Mouse (Mus musculus) CH12.LX (cell line): Measurements from ENCODE around the gene Cbfa2t3. TPM values are rescaled to one million over a fixed set of nuclear protein-coding genes. Genes with fewer than 3 reads are reported as not detected.

Source experiments
- DNase-seq: peaks from one replicate; pipeline ENCODE4 v3.0.0-alpha.2; 2013; ENCODE audit errors: extremely low read depth
- H3K27ac ChIP-seq: 2 replicates; pipeline ENCODE4 v1.5.1; 2012; ENCODE audit warnings: low read depth, mild to moderate bottlenecking, control low read depth, moderate library complexity; ENCODE audit not compliant: insufficient read depth
- H3K27me3 ChIP-seq: replicated peaks from 2 replicates; pipeline ENCODE3; 2012; ENCODE audit warnings: inconsistent platforms
- H3K36me3 ChIP-seq, 2 experiments: replicated peaks in 1 of 2; 2 replicates each; pipeline versions ENCODE3 to v1.6.1; 2012; ENCODE audit warnings: inconsistent platforms in 1 of 2, low read length in 1 of 2, mild to moderate bottlenecking in 1 of 2, mixed read lengths in 1 of 2, moderate library complexity in 1 of 2; ENCODE audit not compliant: control insufficient read depth in 1 of 2, insufficient read depth in 1 of 2
- H3K4me1 ChIP-seq, 2 experiments: 2 replicates each; pipeline ENCODE4 v1.6.1; 2012; ENCODE audit warnings: inconsistent platforms in 1 of 2, moderate library complexity in 1 of 2; ENCODE audit not compliant: insufficient read depth in 2 of 2, control insufficient read depth in 1 of 2
- H3K4me2 ChIP-seq: 2 replicates; pipeline ENCODE4 v1.6.1; 2012; ENCODE audit warnings: low read depth, mild to moderate bottlenecking, control low read depth; ENCODE audit not compliant: poor library complexity, insufficient read depth, severe bottlenecking
- H3K4me3 ChIP-seq, 3 experiments: fragments of 150-350 bp in 1 of 3; sonication (generic) in 1 of 3; replicated peaks in 1 of 3; 2 replicates each; pipeline versions ENCODE3 to v1.5.1; 2011 to 2012; ENCODE audit warnings: low read depth in 2 of 3, low read length in 2 of 3, mild to moderate bottlenecking in 2 of 3, moderate library complexity in 2 of 3, control low read depth in 1 of 3, improper control_type of control experiment in 1 of 3, inconsistent platforms in 1 of 3, mixed read lengths in 1 of 3; ENCODE audit not compliant: poor library complexity in 1 of 3
- H3K79me2 ChIP-seq: replicated peaks from 2 replicates; pipeline ENCODE4 v1.6.1; 2012; ENCODE audit warnings: mild to moderate bottlenecking, moderate library complexity; ENCODE audit not compliant: control insufficient read depth, poor library complexity, insufficient read depth, severe bottlenecking; ENCODE audit errors: extremely low read depth
- H3K9ac ChIP-seq: 2 replicates; pipeline ENCODE4 v1.6.1; 2012; ENCODE audit warnings: low read depth, mild to moderate bottlenecking, control low read depth, moderate library complexity; ENCODE audit not compliant: insufficient read depth
- H3K9me3 ChIP-seq: replicated peaks from 2 replicates; pipeline ENCODE3; 2012; ENCODE audit warnings: low read length, inconsistent platforms, mixed read lengths
- BHLHE40 ChIP-seq: IDR thresholded peaks from 2 replicates; pipeline ENCODE4 v1.6.1; 2011; ENCODE audit warnings: mild to moderate bottlenecking, low read depth, low read length, improper control_type of control experiment
- CHD1 ChIP-seq: IDR thresholded peaks from 2 replicates; pipeline ENCODE4 v1.6.1; 2012; ENCODE audit warnings: low read depth, low read length, improper control_type of control experiment, inconsistent platforms
- CHD2 ChIP-seq: IDR thresholded peaks from 2 replicates; pipeline ENCODE4 v1.6.1; 2011; ENCODE audit warnings: low read length, improper control_type of control experiment
- ETS1 ChIP-seq: conservative IDR thresholded peaks from 2 replicates; pipeline ENCODE4 v1.6.1; 2012; ENCODE audit warnings: low read depth, mild to moderate bottlenecking, inconsistent platforms, low read length, improper control_type of control experiment, moderate library complexity
- GABPA ChIP-seq: IDR thresholded peaks from 2 replicates; pipeline ENCODE4 v1.6.1; 2012; ENCODE audit warnings: low read depth, low read length, improper control_type of control experiment, inconsistent platforms; ENCODE audit not compliant: insufficient replicate concordance
- HCFC1 ChIP-seq: IDR thresholded peaks from 2 replicates; pipeline ENCODE4 v1.6.1; 2012; ENCODE audit warnings: low read depth, mild to moderate bottlenecking, inconsistent platforms, low read length, improper control_type of control experiment
- IRF4 ChIP-seq: IDR thresholded peaks from 2 replicates; pipeline ENCODE4 v1.6.1; 2014; ENCODE audit warnings: low read depth, mild to moderate bottlenecking, inconsistent platforms, low read length, improper control_type of control experiment
- JUN ChIP-seq: IDR thresholded peaks from 2 replicates; pipeline ENCODE4 v1.6.1; 2011; ENCODE audit warnings: low read depth, mild to moderate bottlenecking, low read length, improper control_type of control experiment, moderate library complexity; ENCODE audit not compliant: insufficient read depth
- JUND ChIP-seq: conservative IDR thresholded peaks from 2 replicates; pipeline ENCODE4 v1.6.1; 2011; ENCODE audit warnings: low read depth, low read length, improper control_type of control experiment
- KAT2A ChIP-seq: IDR thresholded peaks from 2 replicates; pipeline ENCODE4 v1.6.1; 2012; ENCODE audit warnings: low read length, improper control_type of control experiment, inconsistent platforms; ENCODE audit not compliant: insufficient replicate concordance
- MAFK ChIP-seq: IDR thresholded peaks from 2 replicates; pipeline ENCODE4 v1.6.1; 2011; ENCODE audit warnings: low read length, improper control_type of control experiment; ENCODE audit not compliant: insufficient replicate concordance
- MAZ ChIP-seq: IDR thresholded peaks from 2 replicates; pipeline ENCODE4 v1.6.1; 2012; ENCODE audit warnings: low read depth, mild to moderate bottlenecking, inconsistent platforms, low read length, improper control_type of control experiment, moderate library complexity
- MYC ChIP-seq: IDR thresholded peaks from 2 replicates; pipeline ENCODE4 v1.6.1; 2011; ENCODE audit warnings: low read depth, mild to moderate bottlenecking, improper control_type of control experiment, low read length
- NELFE ChIP-seq: IDR thresholded peaks from 2 replicates; pipeline ENCODE4 v1.6.1; 2011; ENCODE audit warnings: low read depth, low read length, improper control_type of control experiment
- NRF1 ChIP-seq: IDR thresholded peaks from 2 replicates; pipeline ENCODE4 v1.6.1; 2014; ENCODE audit warnings: low read depth, mild to moderate bottlenecking, inconsistent platforms, low read length, improper control_type of control experiment, moderate library complexity
- PAX5 ChIP-seq: IDR thresholded peaks from 2 replicates; pipeline ENCODE4 v1.6.1; 2012; ENCODE audit warnings: low read length, inconsistent platforms, mixed read lengths
- POLR2AphosphoS2 ChIP-seq: IDR thresholded peaks from 2 replicates; pipeline ENCODE4 v1.6.1; 2011; ENCODE audit warnings: low read depth, low read length, improper control_type of control experiment
- RAD21 ChIP-seq: IDR thresholded peaks from 2 replicates; pipeline ENCODE4 v1.6.1; 2011; ENCODE audit warnings: low read depth, mild to moderate bottlenecking, low read length, improper control_type of control experiment, moderate library complexity
- SIN3A ChIP-seq: IDR thresholded peaks from 2 replicates; pipeline ENCODE4 v1.6.1; 2012; ENCODE audit warnings: low read length, improper control_type of control experiment, inconsistent platforms
- SMC3 ChIP-seq: IDR thresholded peaks from 2 replicates; pipeline ENCODE4 v1.6.1; 2011; ENCODE audit warnings: low read depth, low read length, improper control_type of control experiment
- TBP ChIP-seq: conservative IDR thresholded peaks from 2 replicates; pipeline ENCODE4 v1.6.1; 2011; ENCODE audit warnings: low read depth, low read length, improper control_type of control experiment
- TCF12 ChIP-seq: IDR thresholded peaks from 2 replicates; pipeline ENCODE4 v1.6.1; 2014; ENCODE audit warnings: low read depth, mild to moderate bottlenecking, inconsistent platforms, low read length, improper control_type of control experiment
- USF1 ChIP-seq: IDR thresholded peaks from 2 replicates; pipeline ENCODE4 v1.6.1; 2014; ENCODE audit warnings: low read depth, mild to moderate bottlenecking, inconsistent platforms, low read length, improper control_type of control experiment
- USF2 ChIP-seq: conservative IDR thresholded peaks from 2 replicates; pipeline ENCODE4 v1.6.1; 2011; ENCODE audit warnings: low read depth, low read length, improper control_type of control experiment
- ZMIZ1 ChIP-seq: IDR thresholded peaks from 2 replicates; pipeline ENCODE4 v1.6.1; 2012; ENCODE audit warnings: low read depth, mild to moderate bottlenecking, inconsistent platforms, low read length, improper control_type of control experiment
- ZNF384 ChIP-seq: IDR thresholded peaks from 2 replicates; pipeline ENCODE4 v1.6.1; 2012; ENCODE audit warnings: low read depth, low read length, improper control_type of control experiment, inconsistent platforms
- dilution Hi-C: fragments of 300-500 bp; cut with MboI; formaldehyde crosslinking; loops from 2 replicates; pipeline ENCODE4 v1.14.3; 2020; ENCODE audit warnings: low sequenced_read_pairs; ENCODE audit not compliant: extremely low pct_unique_long_range_greater_than_20kb, extremely low pct_ligation_motif_present
- in situ Hi-C: fragments of 300-500 bp; cut with MboI; formaldehyde crosslinking; loops from 3 replicates; pipeline ENCODE4 v1.14.3; 2019; ENCODE audit warnings: low sequenced_read_pairs, low pct_ligation_motif_present, low pct_unique_long_range_greater_than_20kb, mixed read lengths
- polyA plus RNA-seq: library from polyadenylated mRNA; unstranded; fragments of >175 nt; gene quantifications from 2 replicates; pipeline ENCODE4 v1.2.1, GENCODE M21; 2012; ENCODE audit warnings: low read depth; ENCODE audit not compliant: insufficient read length
- total RNA-seq, 2 experiments: library from RNA; depleted of rRNA; stranded (reverse); fragments of 300-350 nt in 1 of 2; fragments of >200 nt in 1 of 2; gene quantifications; 2 replicates each; pipeline ENCODE4 v1.2.3; 2012 to 2014

The Cbfa2t3 gene
- total and polyA plus RNA-seq, 3 experiments: 0.47 to 22.6 (median 2.1) TPM

DNA sequence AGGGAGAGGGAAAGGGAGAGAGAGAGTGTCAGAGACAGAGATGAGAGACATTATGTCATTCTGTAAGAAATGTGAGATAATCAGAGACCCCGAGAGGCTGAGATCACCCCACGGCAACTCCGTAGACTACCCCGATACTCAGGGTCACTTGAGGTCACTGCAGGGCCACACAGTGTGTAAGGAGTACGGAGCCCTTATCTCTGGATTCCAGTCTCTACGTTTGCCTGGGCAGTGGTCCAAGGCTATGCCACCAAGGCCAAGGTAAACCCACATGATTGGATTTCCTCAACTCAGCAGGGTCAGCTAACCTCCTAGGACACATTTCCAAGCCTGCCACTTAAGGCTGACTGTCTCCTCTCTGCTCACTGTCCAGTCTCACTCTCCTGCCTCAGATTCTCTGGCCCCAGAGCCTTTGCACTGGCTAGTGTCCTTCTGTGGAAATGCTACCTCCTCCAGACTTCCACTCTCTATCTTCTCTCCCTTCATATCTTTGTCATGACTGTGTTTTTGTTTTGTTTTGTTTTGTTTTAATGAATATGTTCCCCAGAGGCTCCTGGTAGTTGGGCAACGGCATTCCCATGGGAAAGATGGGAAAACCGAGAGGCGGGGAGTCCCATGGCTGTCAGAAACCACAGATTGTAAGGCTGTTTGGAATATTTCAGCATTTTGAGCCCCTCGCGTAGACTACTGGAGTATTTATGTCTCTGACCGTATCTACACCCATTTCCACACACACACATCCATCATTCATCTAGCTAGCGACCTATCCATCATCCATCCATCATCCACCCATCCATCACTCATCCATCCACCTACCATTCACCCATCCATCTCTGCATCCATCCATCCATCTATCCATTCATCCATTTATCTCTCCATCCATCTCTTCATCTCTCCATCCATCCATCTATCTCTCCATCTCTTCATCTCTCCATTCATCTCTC lies 42.6 kb downstream of the Cbfa2t3 start:
- H3K79me2 ChIP-seq: no peaks in the 10 kb centered on the region; the same call in 1 of the 2 replicates
- no peak overlapping the region for H3K4me2 ChIP-seq
- H3K27me3 ChIP-seq: no peaks in the 10 kb centered on the region
- TF ChIP-seq ZNF384 (no peak), KAT2A (no peak), SIN3A (no peak), ZMIZ1 (no peak), CHD1 (no peak), IRF4 (no peak), JUND (no peak), SMC3 (no peak), RAD21 (no peak), MAFK (no peak), CHD2 (no peak), POLR2AphosphoS2 (no peak), USF1 (no peak), MYC (no peak), TCF12 (no peak), TBP (no peak)
- dilution Hi-C loops (no loop called here), in situ Hi-C loops (no loop called here)
- no peak overlapping the region for H3K4me3 ChIP-seq
- H3K36me3 ChIP-seq: peaks cover 17 to 99% of the 10 kb centered on the region in 2 experiments
- no peak for DNase-seq
- peaks cover 14 to 51% of the 10 kb centered on the region in 2 experiments for H3K4me1 ChIP-seq
- H3K9ac ChIP-seq: no peak overlapping the region
- H3K27ac ChIP-seq: no peak overlapping the region
- no peaks in the 10 kb centered on the region for H3K9me3 ChIP-seq

DNA sequence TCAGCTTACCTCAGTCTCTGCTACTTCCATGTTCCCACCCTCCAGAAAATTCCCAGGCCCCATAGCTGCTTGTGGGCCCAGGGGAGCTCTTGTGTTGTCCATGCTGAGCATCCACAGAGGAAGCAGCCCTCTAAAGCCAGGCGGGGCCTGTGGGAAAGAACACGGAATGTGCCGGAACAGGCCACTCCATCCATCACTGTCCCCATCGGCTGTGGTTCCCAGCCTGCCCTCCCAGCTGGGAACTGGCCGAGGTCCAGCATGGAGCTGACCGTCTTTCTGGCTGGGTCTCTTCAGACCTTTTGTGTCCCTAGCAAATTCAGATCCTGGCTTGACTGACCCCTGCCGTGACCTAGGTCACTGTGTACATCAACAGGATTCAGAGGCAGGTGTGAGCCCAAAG lies 44.1 kb downstream of the Cbfa2t3 start:
- Histone ChIP-seq H3K79me2 (no peaks in the 10 kb centered on the region; the same call in 1 of the 2 replicates), H3K9ac (no peak overlapping the region), H3K4me3 (no peak overlapping the region), H3K4me2 (no peak overlapping the region), H3K9me3 (no peaks in the 10 kb centered on the region), H3K36me3 (peaks cover 24 to 100% of the 10 kb centered on the region in 2 experiments), H3K27ac (no peak overlapping the region), H3K4me1 (peaks cover 11 to 46% of the 10 kb centered on the region in 2 experiments), H3K27me3 (no peaks in the 10 kb centered on the region)
- dilution Hi-C loops (no loop called here), in situ Hi-C loops (no loop called here)
- DNase-seq: no peak
- TF ChIP-seq USF2 (no peak), JUN (no peak), HCFC1 (no peak), NELFE (no peak), GABPA (no peak), MAZ (no peak), CHD2 (no peak), IRF4 (no peak), NRF1 (no peak), ZNF384 (no peak), ZMIZ1 (no peak), MYC (no peak), SMC3 (no peak), USF1 (no peak), PAX5 (no peak), BHLHE40 (no peak), ETS1 (no peak)
